Mouse (Mus musculus) liver, postnatal 0 days (tissue): ENCODE measurements around the gene Sf3b5.

Experiments used
- CTCF ChIP-seq: sonication (generic); IDR thresholded peaks from 2 replicates; pipeline ENCODE4 v1.5.1; 2016; ENCODE audit warnings: antibody characterized with exemption, low read depth
- EP300 ChIP-seq: IDR thresholded peaks from 2 replicates; pipeline ENCODE4 v1.6.1; 2016; ENCODE audit warnings: antibody characterized with exemption, low read depth, mild to moderate bottlenecking

DNA sequence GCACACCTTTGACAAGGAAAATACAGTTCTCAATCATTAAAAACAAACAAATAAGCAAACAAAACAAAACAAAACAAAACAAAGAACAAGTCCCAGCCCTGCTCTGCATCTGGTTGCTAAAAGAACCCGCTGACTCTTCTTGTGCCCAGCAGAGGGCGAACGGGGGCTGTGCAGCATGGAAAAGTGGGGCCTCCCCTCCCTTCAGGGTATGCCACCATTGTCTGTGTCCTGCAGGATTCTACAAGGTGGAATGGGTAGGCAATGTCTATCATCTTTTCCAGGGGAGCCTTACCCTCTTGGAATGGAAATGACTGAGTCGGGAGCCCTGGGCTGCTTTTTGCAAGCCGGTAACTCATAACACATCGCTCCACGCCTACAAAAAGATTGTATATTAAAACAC, 13.4 kb downstream of the Sf3b5 start:
- TF ChIP-seq CTCF (peak; percentile 72), EP300 (no peak)
